Mouse (Mus musculus): ENCODE data around the gene Ppp3ca. TPM values are rescaled to one million over a fixed set of nuclear protein-coding genes. Genes with fewer than 3 reads are reported as not detected.

The Ppp3ca gene
- total RNA-seq, 1 experiment from 2014 or later = 46.9 TPM

Small RNAs within 50 kb of the gene (microRNA-seq; reads per million reads assigned to microRNA genes)
- gene Gm44327 = 0 reads per million in 2 experiments
